Mouse (Mus musculus) adrenal gland, postnatal 0 days (tissue): Measurements from ENCODE around the gene Ncbp1. TPM values are rescaled to one million over a fixed set of nuclear protein-coding genes. Genes with fewer than 3 reads are reported as not detected.

ENCODE experiments used
- polyA plus RNA-seq: library from polyadenylated mRNA; unstranded; fragments of >200 nt; fragmentation: Nextera tagmentation; extraction: Ambion mirVana; gene quantifications from 2 replicates; pipeline ENCODE4 v1.2.1, GENCODE M21; 2015

The Ncbp1 gene
- 22.1 and 29.4 TPM in 2 replicates for polyA plus RNA-seq

DNA sequence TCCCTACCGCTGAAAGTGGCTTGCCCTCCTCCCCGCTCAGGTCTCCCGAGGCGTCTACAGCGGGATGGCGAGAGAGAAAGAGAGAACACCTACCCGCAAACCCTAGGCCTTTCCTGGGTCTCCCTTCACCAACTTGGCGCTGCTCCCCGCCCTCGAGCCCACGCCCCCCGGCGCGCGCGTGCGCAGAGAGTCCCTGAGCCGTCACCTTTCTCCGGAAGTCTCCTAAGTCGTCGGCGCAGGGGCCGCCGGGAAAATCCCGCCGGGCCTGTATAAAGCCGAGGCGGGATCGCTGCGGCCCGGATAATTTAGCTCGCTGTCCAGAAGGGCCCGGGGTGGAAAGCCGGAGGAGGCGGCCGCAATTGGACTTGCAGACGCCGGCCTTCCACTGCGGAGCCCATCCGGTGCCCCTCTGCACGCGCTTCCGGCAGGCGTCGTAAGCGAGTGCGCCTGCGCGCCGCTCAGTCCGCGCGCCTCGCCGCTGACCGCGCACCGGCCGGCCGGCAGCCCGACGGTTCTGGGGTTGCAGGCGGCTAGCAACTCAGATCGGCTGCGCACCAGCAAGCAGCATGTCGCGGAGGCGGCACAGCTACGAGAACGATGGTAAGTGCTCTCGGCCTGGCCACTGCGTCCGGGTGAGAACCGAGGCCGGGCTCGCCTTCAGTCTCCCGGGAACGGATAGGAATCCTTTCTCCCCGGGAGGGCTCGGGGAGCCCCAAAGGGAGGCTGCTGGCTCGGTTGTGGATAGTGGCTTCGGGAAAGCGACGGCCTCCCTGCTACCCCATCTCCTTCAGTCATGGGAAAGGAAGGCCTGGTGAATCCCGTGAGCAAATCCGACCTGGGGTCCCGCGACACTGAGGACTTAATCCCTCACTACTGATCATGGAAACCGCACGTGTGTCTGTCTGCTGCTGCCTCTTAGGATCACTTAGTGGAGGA lies at the start of gene Ncbp1, which contains the start of gene Tstd2:
Ncbp1 (plus strand) TSS at position 327 of the 936 bp plus-strand sequence.
Tstd2 (minus strand) TSS at position 408 of the 936 bp plus-strand sequence.

GRCm38 (mm10) chr4:46195781-46196487 lies 57.5 kb downstream of the Ncbp1 start, which contains the start of gene Xpa:
Gene Xpa (minus strand): TSS chr4:46196311.

Other genes starting within 250 kb of the Ncbp1 start
- gene Ccdc180, start 248.3 kb upstream of the Ncbp1 start, polyA plus RNA-seq = 0.11 and 0.12 TPM in 2 replicates
- 13.6 and 22.5 TPM in 2 replicates for gene Tdrd7, start 173.3 kb upstream of the Ncbp1 start, polyA plus RNA-seq
- 6.1 and 7.5 TPM in 2 replicates for gene Tmod1, start 99.7 kb upstream of the Ncbp1 start, polyA plus RNA-seq
- gene Tstd2, start 81 bp downstream of the Ncbp1 start, polyA plus RNA-seq = 19.0 and 23.3 TPM in 2 replicates
- 49.9 and 58.3 TPM in 2 replicates for gene Xpa, start 57.7 kb downstream of the Ncbp1 start, polyA plus RNA-seq
- gene Foxe1, start 205.0 kb downstream of the Ncbp1 start, polyA plus RNA-seq = not detected in 2 replicates